Mouse (Mus musculus): Measurements from ENCODE around the gene Atp7b. TPM values are rescaled to one million over a fixed set of nuclear protein-coding genes. Genes with fewer than 3 reads are reported as not detected.

The Atp7b gene
- polyA plus RNA-seq, 1 experiment from 2014 or later = 8.1 TPM

DNA sequence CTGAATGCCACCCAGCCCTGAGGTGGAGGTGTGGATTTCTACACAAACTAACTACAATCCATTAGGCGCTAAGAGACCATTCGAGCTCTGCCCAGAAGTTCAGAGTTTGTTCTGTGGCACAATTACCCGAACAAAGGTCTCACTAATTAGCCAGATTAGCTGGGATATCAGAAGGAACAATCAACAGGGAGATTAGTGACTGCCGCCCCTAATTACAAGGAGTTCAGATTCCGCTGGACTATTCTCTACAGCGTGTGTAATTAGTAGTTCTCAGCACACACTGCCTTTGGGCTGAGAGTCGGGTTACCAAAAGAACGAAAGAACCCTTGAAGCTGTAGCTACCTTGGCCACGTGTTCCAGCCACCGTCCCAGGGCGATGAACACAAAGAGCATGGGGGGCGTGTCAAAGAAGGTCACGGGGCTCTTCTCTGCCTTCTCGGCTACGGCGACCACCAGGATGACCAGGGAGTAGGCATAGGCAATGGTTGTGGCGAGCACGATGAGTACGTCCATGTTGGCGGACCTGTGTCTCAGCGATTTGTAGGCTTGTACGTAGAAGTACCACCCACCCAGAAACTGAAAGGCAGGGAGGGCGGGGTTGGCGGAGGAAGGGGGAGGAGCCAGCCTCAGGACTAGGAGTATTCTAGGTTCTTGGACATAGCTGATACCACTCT, 46.9 kb downstream of the Atp7b start:
- 83% methylated on average over 24 of the region's 24 CpGs for WGBS
- Histone ChIP-seq H3K9me3 (ENCODE audit: control insufficient read depth, low read depth, low read length) (no peaks in the 10 kb centered on the region), H3K9ac (replicated peaks; ENCODE audit: low read depth, low read length) (no peak overlapping the region), H3K4me3 (ENCODE audit: low read depth, low read length) (no peak overlapping the region), H3K27me3 (ENCODE audit: control insufficient read depth, insufficient read depth, low read length) (no peaks in the 10 kb centered on the region), H3K4me2 (replicated peaks; ENCODE audit: low read depth, low read length) (no peak overlapping the region), H3K36me3 (ENCODE audit: control insufficient read depth, insufficient read depth, low read length) (no peaks in the 10 kb centered on the region), H3K4me1 (ENCODE audit: control insufficient read depth, insufficient read depth, low read length) (no peaks in the 10 kb centered on the region), H3K27ac (ENCODE audit: low read length) (no peak overlapping the region)
- ATAC-seq (ENCODE audit: insufficient number of reproducible peaks, insufficient read depth, low FRiP score, low read depth) = 0 out of 2 replicates have a peak, but pooled peaks have one; percentile 44

DNA sequence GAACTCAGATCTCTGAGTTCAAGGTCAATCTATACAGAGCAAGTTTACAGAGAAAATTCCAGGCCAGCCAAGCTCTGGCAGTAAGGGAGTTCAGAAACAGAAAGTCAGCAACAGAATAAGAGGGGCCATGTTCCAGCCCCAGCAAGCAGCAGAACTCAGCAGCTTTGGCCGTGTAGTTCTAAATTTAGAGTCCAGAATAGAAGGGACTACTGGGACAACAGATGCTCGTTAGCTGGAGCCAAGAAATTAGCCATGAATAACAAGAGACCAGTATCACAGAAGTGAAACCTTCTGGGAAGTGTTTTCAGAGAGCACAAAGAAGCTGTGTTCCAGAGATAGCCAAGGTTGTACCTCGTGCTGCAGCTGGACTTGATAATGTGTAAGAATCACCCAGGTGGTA, 50.7 kb downstream of the Atp7b start:
- Histone ChIP-seq H3K4me2 (replicated peaks; ENCODE audit: low read depth, low read length) (no peak overlapping the region), H3K4me3 (ENCODE audit: low read depth, low read length) (no peak overlapping the region), H3K9me3 (ENCODE audit: control insufficient read depth, low read depth, low read length) (no peaks in the 10 kb centered on the region), H3K27me3 (ENCODE audit: control insufficient read depth, insufficient read depth, low read length) (no peaks in the 10 kb centered on the region), H3K9ac (replicated peaks; ENCODE audit: low read depth, low read length) (no peak overlapping the region), H3K36me3 (ENCODE audit: control insufficient read depth, insufficient read depth, low read length) (no peaks in the 10 kb centered on the region), H3K27ac (ENCODE audit: low read length) (no peak overlapping the region), H3K4me1 (ENCODE audit: control insufficient read depth, insufficient read depth, low read length) (no peaks in the 10 kb centered on the region)
- ATAC-seq (ENCODE audit: insufficient number of reproducible peaks, insufficient read depth, low FRiP score, low read depth) = no peak
- 77% methylated on average over 3 of the region's 3 CpGs for WGBS

GRCm38 (mm10) chr8:22006423-22006822, 53.7 kb downstream of the Atp7b start:
- ATAC-seq (ENCODE audit: insufficient number of reproducible peaks, insufficient read depth, low FRiP score, low read depth) = no peak
- Histone ChIP-seq H3K9ac (replicated peaks; ENCODE audit: low read depth, low read length) (no peak overlapping the region), H3K27me3 (ENCODE audit: control insufficient read depth, insufficient read depth, low read length) (no peaks in the 10 kb centered on the region), H3K4me3 (ENCODE audit: low read depth, low read length) (no peak overlapping the region), H3K36me3 (ENCODE audit: control insufficient read depth, insufficient read depth, low read length) (no peaks in the 10 kb centered on the region), H3K9me3 (ENCODE audit: control insufficient read depth, low read depth, low read length) (no peaks in the 10 kb centered on the region), H3K27ac (ENCODE audit: low read length) (no peak overlapping the region), H3K4me1 (ENCODE audit: control insufficient read depth, insufficient read depth, low read length) (no peaks in the 10 kb centered on the region), H3K4me2 (replicated peaks; ENCODE audit: low read depth, low read length) (no peak overlapping the region)
- WGBS = 78% methylated on average over 6 of the region's 6 CpGs

DNA sequence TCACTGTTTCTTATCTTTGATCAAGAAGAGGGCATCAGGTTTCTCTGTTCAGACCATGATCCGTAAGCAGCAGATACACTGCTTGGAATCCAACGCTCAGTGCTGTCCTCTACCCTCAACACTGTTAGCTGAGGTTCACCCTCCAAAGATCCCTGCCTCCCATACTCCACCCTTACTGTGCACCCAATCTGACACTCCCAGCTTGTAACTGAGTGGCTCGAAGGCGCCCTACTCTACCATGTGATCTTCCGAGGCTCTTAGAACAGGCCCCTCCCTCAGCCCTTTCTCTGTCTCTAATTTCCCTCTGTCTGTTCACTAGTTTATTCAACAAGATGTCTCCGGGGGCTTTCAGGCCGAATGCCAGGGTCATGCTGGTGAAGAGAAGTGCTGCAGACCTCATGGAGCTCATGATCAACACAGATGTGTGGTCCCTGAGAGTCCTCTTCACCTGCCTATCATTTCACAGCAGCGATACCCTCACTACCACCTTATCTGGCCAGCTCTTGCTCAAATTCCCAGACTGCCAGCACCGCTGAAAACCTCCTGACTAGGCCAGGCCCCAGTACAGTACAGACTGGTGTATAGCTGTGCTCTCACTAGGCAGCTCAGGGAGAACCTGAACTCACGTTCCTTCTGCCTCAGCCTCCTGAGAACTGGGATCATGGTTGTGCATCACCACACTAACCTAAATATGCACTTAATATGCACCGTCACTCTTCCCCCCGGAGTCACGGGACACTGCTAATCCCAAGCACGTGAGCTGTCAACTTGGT, 55.2 kb downstream of the Atp7b start:
- H3K4me1 ChIP-seq (ENCODE audit: control insufficient read depth, insufficient read depth, low read length) = no peaks in the 10 kb centered on the region
- H3K4me2 ChIP-seq (replicated peaks; ENCODE audit: low read depth, low read length) = no peak overlapping the region
- WGBS = 75% methylated on average over 14 of the region's 14 CpGs
- no peaks in the 10 kb centered on the region for H3K9me3 ChIP-seq (ENCODE audit: control insufficient read depth, low read depth, low read length)
- no peak overlapping the region for H3K9ac ChIP-seq (replicated peaks; ENCODE audit: low read depth, low read length)
- H3K4me3 ChIP-seq (ENCODE audit: low read depth, low read length) = no peak overlapping the region
- ATAC-seq (ENCODE audit: insufficient number of reproducible peaks, insufficient read depth, low FRiP score, low read depth) = no peak
- H3K27ac ChIP-seq (ENCODE audit: low read length) = no peak overlapping the region
- H3K36me3 ChIP-seq (ENCODE audit: control insufficient read depth, insufficient read depth, low read length) = no peaks in the 10 kb centered on the region
- no peaks in the 10 kb centered on the region for H3K27me3 ChIP-seq (ENCODE audit: control insufficient read depth, insufficient read depth, low read length)

DNA sequence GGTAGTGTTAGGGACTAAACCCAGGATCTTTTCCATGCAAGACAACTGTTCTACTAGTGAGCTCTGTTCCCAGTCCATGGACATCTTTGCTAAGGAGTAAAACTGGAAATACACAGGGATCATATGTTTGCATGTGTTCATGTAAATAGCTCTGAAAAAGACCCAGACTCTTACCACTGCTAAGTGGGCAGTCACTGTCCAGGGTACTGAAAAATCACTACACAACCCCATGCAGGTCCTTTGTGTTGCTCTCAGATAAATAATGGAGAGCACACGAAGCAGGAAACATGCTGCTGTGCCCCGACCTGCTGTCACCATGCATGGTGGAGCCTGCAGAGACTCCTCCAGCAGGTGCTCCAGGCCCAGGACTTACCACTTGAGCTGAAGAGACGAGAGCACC, 64.9 kb downstream of the Atp7b start:
- H3K27ac ChIP-seq (ENCODE audit: low read length) = no peak overlapping the region
- 38% methylated on average over 3 of the region's 3 CpGs for WGBS
- no peaks in the 10 kb centered on the region for H3K9me3 ChIP-seq (ENCODE audit: control insufficient read depth, low read depth, low read length)
- H3K4me2 ChIP-seq (replicated peaks; ENCODE audit: low read depth, low read length) = no peak overlapping the region
- ATAC-seq (ENCODE audit: insufficient number of reproducible peaks, insufficient read depth, low FRiP score, low read depth) = no peak
- H3K4me1 ChIP-seq (ENCODE audit: control insufficient read depth, insufficient read depth, low read length) = no peaks in the 10 kb centered on the region
- H3K27me3 ChIP-seq (ENCODE audit: control insufficient read depth, insufficient read depth, low read length) = no peaks in the 10 kb centered on the region
- H3K9ac ChIP-seq (replicated peaks; ENCODE audit: low read depth, low read length) = no peak overlapping the region
- H3K36me3 ChIP-seq (ENCODE audit: control insufficient read depth, insufficient read depth, low read length) = no peaks in the 10 kb centered on the region
- no peak overlapping the region for H3K4me3 ChIP-seq (ENCODE audit: low read depth, low read length)

DNA sequence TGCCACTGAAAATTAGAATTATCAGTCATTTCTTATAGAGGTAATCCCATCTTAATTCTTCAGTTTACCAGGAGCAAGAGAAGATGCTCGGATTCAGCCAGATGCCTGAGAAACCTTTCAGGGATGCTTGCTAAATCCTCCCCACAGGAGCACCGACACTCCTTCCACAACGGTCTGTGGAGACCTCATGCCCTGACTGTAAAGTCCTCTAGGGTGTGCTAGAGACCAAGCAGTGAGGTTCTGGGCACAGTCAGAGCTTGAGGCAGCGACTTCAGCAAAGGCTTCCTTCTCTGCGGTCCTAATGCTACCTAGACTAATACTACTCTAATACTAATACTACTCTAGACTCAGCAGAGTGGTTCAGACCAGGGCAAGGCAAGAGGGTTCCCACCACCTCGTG, 67.9 kb downstream of the Atp7b start:
- H3K9ac ChIP-seq (replicated peaks; ENCODE audit: low read depth, low read length) = no peak overlapping the region
- 22% methylated on average over 6 of the region's 6 CpGs for WGBS
- peak; percentile 80; the same call in 1 of the 2 replicates for ATAC-seq (ENCODE audit: insufficient number of reproducible peaks, insufficient read depth, low FRiP score, low read depth)
- no peaks in the 10 kb centered on the region for H3K4me1 ChIP-seq (ENCODE audit: control insufficient read depth, insufficient read depth, low read length)
- H3K27ac ChIP-seq (ENCODE audit: low read length) = no peak overlapping the region
- H3K4me2 ChIP-seq (replicated peaks; ENCODE audit: low read depth, low read length) = no peak overlapping the region
- no peak overlapping the region for H3K4me3 ChIP-seq (ENCODE audit: low read depth, low read length)
- H3K9me3 ChIP-seq (ENCODE audit: control insufficient read depth, low read depth, low read length) = no peaks in the 10 kb centered on the region
- H3K36me3 ChIP-seq (ENCODE audit: control insufficient read depth, insufficient read depth, low read length) = no peaks in the 10 kb centered on the region
- no peaks in the 10 kb centered on the region for H3K27me3 ChIP-seq (ENCODE audit: control insufficient read depth, insufficient read depth, low read length)

GRCm38 (mm10) chr8:21981664-21982337, 78.3 kb downstream of the Atp7b start:
- no peak overlapping the region for H3K4me3 ChIP-seq (ENCODE audit: low read depth, low read length)

GRCm38 (mm10) chr8:21978193-21978592, 81.9 kb downstream of the Atp7b start:
- H3K27me3 ChIP-seq (ENCODE audit: control insufficient read depth, insufficient read depth, low read length) = no peaks in the 10 kb centered on the region
- 68% methylated on average over 4 of the region's 4 CpGs for WGBS

More at GRCm38 (mm10) chr8:21981664-21982337, 78.3 kb downstream of the Atp7b start:
- H3K27me3 ChIP-seq (ENCODE audit: control insufficient read depth, insufficient read depth, low read length) = no peaks in the 10 kb centered on the region
- no peak overlapping the region for H3K27ac ChIP-seq (ENCODE audit: low read length)
- H3K36me3 ChIP-seq (ENCODE audit: control insufficient read depth, insufficient read depth, low read length) = no peaks in the 10 kb centered on the region
- no peak overlapping the region for H3K9ac ChIP-seq (replicated peaks; ENCODE audit: low read depth, low read length)
- H3K4me2 ChIP-seq (replicated peaks; ENCODE audit: low read depth, low read length) = no peak overlapping the region
- no peaks in the 10 kb centered on the region for H3K4me1 ChIP-seq (ENCODE audit: control insufficient read depth, insufficient read depth, low read length)
- WGBS = 64% methylated on average over 8 of the region's 8 CpGs
- no peaks in the 10 kb centered on the region for H3K9me3 ChIP-seq (ENCODE audit: control insufficient read depth, low read depth, low read length)
- ATAC-seq (ENCODE audit: insufficient number of reproducible peaks, insufficient read depth, low FRiP score, low read depth) = no peak

More at GRCm38 (mm10) chr8:21978193-21978592, 81.9 kb downstream of the Atp7b start:
- H3K4me3 ChIP-seq (ENCODE audit: low read depth, low read length) = no peak overlapping the region
- no peaks in the 10 kb centered on the region for H3K9me3 ChIP-seq (ENCODE audit: control insufficient read depth, low read depth, low read length)
- no peak overlapping the region for H3K27ac ChIP-seq (ENCODE audit: low read length)
- no peaks in the 10 kb centered on the region for H3K36me3 ChIP-seq (ENCODE audit: control insufficient read depth, insufficient read depth, low read length)
- H3K9ac ChIP-seq (replicated peaks; ENCODE audit: low read depth, low read length) = no peak overlapping the region
- no peaks in the 10 kb centered on the region for H3K4me1 ChIP-seq (ENCODE audit: control insufficient read depth, insufficient read depth, low read length)
- no peak for ATAC-seq (ENCODE audit: insufficient number of reproducible peaks, insufficient read depth, low FRiP score, low read depth)
- no peak overlapping the region for H3K4me2 ChIP-seq (replicated peaks; ENCODE audit: low read depth, low read length)

All from stomach, embryonic 14.5 days (tissue).